Mouse (Mus musculus) left cerebral cortex, adult 2 months (tissue): ENCODE data around the gene Galt. TPM values are rescaled to one million over a fixed set of nuclear protein-coding genes. Genes with fewer than 3 reads are reported as not detected.
"Not testable (repeated sequence)": the region's sequence is repeated elsewhere in the genome, so short reads cannot be mapped to it uniquely, and the experiment has no call there.

Experiments
- DNase-seq, 2 experiments: peaks; one replicate each; pipeline ENCODE4 v3.0.0; 2021 to 2022; ENCODE audit warnings: low spot score in 2 of 2, mixed read lengths in 1 of 2; ENCODE audit errors: extremely low spot score in 1 of 2
- H3K27ac ChIP-seq: fragments of 200-600 bp; 2 replicates; pipeline ENCODE4 v1.8.1; 2022
- H3K4me3 ChIP-seq: fragments of 200-600 bp; 2 replicates; pipeline ENCODE4 v1.8.1; 2022
- CTCF ChIP-seq: fragments of 200-600 bp; IDR thresholded peaks from 2 replicates; pipeline ENCODE4 v1.8.1; 2022; ENCODE audit warnings: antibody characterized with exemption, mild to moderate bottlenecking, moderate library complexity
- intact Hi-C: fragments of 180-260 bp; cut with DNase I; formaldehyde crosslinking; loops from one replicate; pipeline ENCODE4 v1.15.1; 2025
- total RNA-seq, 2 experiments: library from RNA; stranded (reverse); gene quantifications; 2 replicates each; pipeline ENCODE4 v1.2.3; 2021

Galt gene
- total RNA-seq, 2 experiments from 2014 or later, result 85.8 to 88.5 TPM

- no peak for DNase-seq
- TF ChIP-seq CTCF, result no peak
- no peak overlapping the region for H3K4me3 ChIP-seq
- H3K27ac ChIP-seq, result peak overlapping the region; percentile 90
- intact Hi-C loops, result no loop called here
Observed at GRCm38 (mm10) chr4:41762099-41762687, 7.2 kb downstream of the Galt start.

GRCm38 (mm10) chr4:41762688-41763114 is 7.7 kb downstream of the Galt start:
- DNase-seq, result peak in 1 of 2 experiments; percentile 51

GRCm38 (mm10) chr4:41763176-41763575 is 8.1 kb downstream of the Galt start:
- H3K27ac ChIP-seq, result peak overlapping the region; percentile 90
- DNase-seq, intact Hi-C loops, H3K4me3 ChIP-seq: not testable (repeated sequence)

More at GRCm38 (mm10) chr4:41762688-41763114, 7.7 kb downstream of the Galt start:
- intact Hi-C loops, H3K4me3 ChIP-seq: not testable (repeated sequence)
- peak overlapping the region; percentile 90 for H3K27ac ChIP-seq

- DNase-seq, intact Hi-C loops, H3K4me3 ChIP-seq: not testable (repeated sequence)
- H3K27ac ChIP-seq, result peak overlapping the region; percentile 36; the same call in 1 of the 2 replicates
Observed at GRCm38 (mm10) chr4:41767301-41767700, 12.3 kb downstream of the Galt start.

GRCm38 (mm10) chr4:41772946-41773345 is 17.9 kb downstream of the Galt start:
- DNase-seq, intact Hi-C loops: not testable (repeated sequence)
- Histone ChIP-seq H3K27ac (peak overlapping the region; percentile 29), H3K4me3 (peak overlapping the region; percentile 45)

- Histone ChIP-seq H3K27ac (peak overlapping the region; percentile 89), H3K4me3 (peak overlapping the region; percentile 52)
- intact Hi-C loops, result not testable (repeated sequence)
- DNase-seq, result peak; percentile 51 to 53
Observed at GRCm38 (mm10) chr4:41773502-41773901, 18.5 kb downstream of the Galt start.

- intact Hi-C loops, result not testable (repeated sequence)
- peak within 1 kb of the TSS; percentile 89 for H3K27ac ChIP-seq
- DNase-seq, result peak; percentile 76 to 81
- peak within 1 kb of the TSS; percentile 52 for H3K4me3 ChIP-seq
Observed at GRCm38 (mm10) chr4:41774002-41774401, 19.0 kb downstream of the Galt start, which contains the start of gene Ccl27a. Gene Ccl27a (minus strand): TSS chr4:41774247.

GRCm38 (mm10) chr4:41774506-41774905 is 19.5 kb downstream of the Galt start:
- DNase-seq, intact Hi-C loops: not testable (repeated sequence)
- H3K27ac ChIP-seq, result peak overlapping the region; percentile 55
- peak overlapping the region; percentile 52 for H3K4me3 ChIP-seq

GRCm38 (mm10) chr4:41775840-41776239 is 20.8 kb downstream of the Galt start:
- DNase-seq, H3K4me3 ChIP-seq, intact Hi-C loops, H3K27ac ChIP-seq: not testable (repeated sequence)

- peak overlapping the region; percentile 11; the same call in 1 of the 2 replicates for H3K27ac ChIP-seq
- H3K4me3 ChIP-seq, intact Hi-C loops, DNase-seq: not testable (repeated sequence)
Observed at GRCm38 (mm10) chr4:41781271-41781670, 26.2 kb downstream of the Galt start.

GRCm38 (mm10) chr4:41781748-41782485 is 26.9 kb downstream of the Galt start:
- DNase-seq, intact Hi-C loops, H3K4me3 ChIP-seq: not testable (repeated sequence)
- peak overlapping the region; percentile 54 for H3K27ac ChIP-seq

GRCm38 (mm10) chr4:41782711-41783110 is 27.7 kb downstream of the Galt start:
- intact Hi-C loops, result not testable (repeated sequence)

GRCm38 (mm10) chr4:41783197-41783596 is 28.2 kb downstream of the Galt start:
- H3K4me3 ChIP-seq, DNase-seq, intact Hi-C loops: not testable (repeated sequence)
- peak overlapping the region; percentile 32; the same call in 1 of the 2 replicates for H3K27ac ChIP-seq

More at GRCm38 (mm10) chr4:41782711-41783110, 27.7 kb downstream of the Galt start:
- H3K4me3 ChIP-seq, DNase-seq: not testable (repeated sequence)
- peak overlapping the region; percentile 24; the same call in 1 of the 2 replicates for H3K27ac ChIP-seq

Other genes starting within 250 kb of the Galt start
- gene 1110017D15Rik, start 237.9 kb upstream of the Galt start, total RNA-seq, result 1 to 10 TPM; 5.2 to 6.1 TPM
- 100 to 1,000 TPM; 195 to 209 TPM for gene Fam219a, start 185.7 kb upstream of the Galt start, total RNA-seq
- gene Dnaic1, start 185.5 kb upstream of the Galt start, total RNA-seq, result 1 to 10 TPM; 6.4 to 7.5 TPM
- gene Enho, start 114.9 kb upstream of the Galt start, total RNA-seq, result 10 to 100 TPM; 58.0 to 63.3 TPM
- gene Cntfr, start 58.1 kb upstream of the Galt start, total RNA-seq, result 100 to 1,000 TPM; 120 to 127 TPM
- 10 to 100 TPM; 43.1 to 47.7 TPM for gene Il11ra1, start 55.2 kb upstream of the Galt start, total RNA-seq
- gene Rpp25l, start 41.7 kb upstream of the Galt start, total RNA-seq, result 10 to 100 TPM; 27.7 to 30.7 TPM
- 100 to 1,000 TPM; 165 TPM for gene Dctn3, start 32.1 kb upstream of the Galt start, total RNA-seq
- under 1 TPM in 1 of 2 experiments, not detected in 1; 0.52 TPM for gene Arid3c, start 24.1 kb upstream of the Galt start, total RNA-seq
- gene Sigmar1, start 929 bp downstream of the Galt start, total RNA-seq, result 10 to 100 TPM; 58.0 to 58.9 TPM
- 100 to 1,000 TPM; 250 to 265 TPM for gene Ccl27a, start 19.0 kb downstream of the Galt start, total RNA-seq
- not detected for gene Gm21541, start 148.4 kb downstream of the Galt start, total RNA-seq
- 10 to 100 TPM; 53.2 to 62.4 TPM for gene Gm20878, start 186.3 kb downstream of the Galt start, total RNA-seq
- 1 to 10 TPM; 4.6 to 5.6 TPM for gene Fam205a4, start 210.8 kb downstream of the Galt start, total RNA-seq